Mouse (Mus musculus) myocyte (in vitro differentiated cells): Measurements from ENCODE around the gene Sdccag8. TPM values are rescaled to one million over a fixed set of nuclear protein-coding genes. Genes with fewer than 3 reads are reported as not detected.

Source experiments
- H3K27me3 ChIP-seq: one replicate; pipeline ENCODE4 v1.6.1; 2011; ENCODE audit not compliant: control insufficient read depth, insufficient read depth, insufficient read length
- H3K36me3 ChIP-seq: one replicate; pipeline ENCODE4 v1.6.1; 2011; ENCODE audit not compliant: control insufficient read depth, insufficient read depth
- H3K4me2 ChIP-seq: one replicate; pipeline ENCODE4 v1.6.1; 2011; ENCODE audit warnings: low read depth, control low read depth
- H3K4me3 ChIP-seq: one replicate; pipeline ENCODE4 v1.5.1; 2011; ENCODE audit warnings: mild to moderate bottlenecking, control low read depth, moderate library complexity
- H3K79me2 ChIP-seq: one replicate; pipeline ENCODE4 v1.6.1; 2011; ENCODE audit not compliant: control insufficient read depth, insufficient read depth
- H3ac ChIP-seq: one replicate; pipeline ENCODE4 v1.6.1; 2011; ENCODE audit not compliant: control insufficient read depth, insufficient read length
- CEBPB ChIP-seq: IDR thresholded peaks from 2 replicates; pipeline ENCODE4 v1.6.1; 2011; ENCODE audit warnings: mild to moderate bottlenecking, moderate library complexity; ENCODE audit not compliant: poor library complexity, insufficient read depth, severe bottlenecking
- E2F4 ChIP-seq: IDR thresholded peaks from one replicate; pipeline ENCODE4 v1.6.1; 2011; ENCODE audit warnings: mild to moderate bottlenecking, control low read depth, moderate library complexity; ENCODE audit not compliant: insufficient read depth
- MAX ChIP-seq: IDR thresholded peaks from one replicate; pipeline ENCODE4 v1.6.1; 2011; ENCODE audit warnings: low read depth, mild to moderate bottlenecking, control low read depth
- MYOD1 ChIP-seq, 3 experiments: IDR thresholded peaks; one replicate each; pipeline ENCODE4 v1.6.1; 2011; ENCODE audit warnings: control low read depth in 2 of 3, low read depth in 2 of 3, mild to moderate bottlenecking in 2 of 3, moderate library complexity in 1 of 3; ENCODE audit not compliant: insufficient read length in 2 of 3, control insufficient read depth in 1 of 3
- MYOG ChIP-seq, 3 experiments: IDR thresholded peaks; one replicate each; pipeline ENCODE4 v1.6.1; 2011; ENCODE audit warnings: control low read depth in 2 of 3, low read depth in 2 of 3, mild to moderate bottlenecking in 2 of 3; ENCODE audit not compliant: insufficient read length in 2 of 3, control insufficient read depth in 1 of 3, insufficient read depth in 1 of 3
- POLR2A ChIP-seq: IDR thresholded peaks from one replicate; pipeline ENCODE4 v1.6.1; 2011; ENCODE audit warnings: low read depth, mild to moderate bottlenecking, control low read depth, moderate library complexity; ENCODE audit not compliant: insufficient read length
- POLR2AphosphoS2 ChIP-seq: IDR thresholded peaks from one replicate; pipeline ENCODE4 v1.6.1; 2011; ENCODE audit warnings: low read depth, control low read depth; ENCODE audit not compliant: insufficient read length
- REST ChIP-seq: IDR thresholded peaks from one replicate; pipeline ENCODE4 v1.6.1; 2011; ENCODE audit warnings: mild to moderate bottlenecking, control low read depth, moderate library complexity; ENCODE audit not compliant: insufficient read depth, insufficient read length
- SRF ChIP-seq: IDR thresholded peaks from one replicate; pipeline ENCODE4 v1.6.1; 2011; ENCODE audit warnings: low read depth; ENCODE audit not compliant: control insufficient read depth, insufficient read length
- TCF12 ChIP-seq: IDR thresholded peaks from one replicate; pipeline ENCODE4 v1.6.1; 2011; ENCODE audit warnings: mild to moderate bottlenecking, control low read depth; ENCODE audit not compliant: poor library complexity, insufficient read depth, severe bottlenecking
- TCF3 ChIP-seq: IDR thresholded peaks from one replicate; pipeline ENCODE4 v1.6.1; 2011; ENCODE audit warnings: low read depth, control low read depth; ENCODE audit not compliant: insufficient read length
- USF1 ChIP-seq: IDR thresholded peaks from one replicate; pipeline ENCODE4 v1.6.1; 2011; ENCODE audit warnings: low read depth, mild to moderate bottlenecking, control low read depth, moderate library complexity
- polyA plus RNA-seq: library from polyadenylated mRNA; unstranded; fragments of >200 nt; fragmentation: generic; extraction: Trizol; gene quantifications from one replicate; pipeline ENCODE4 v1.2.1, GENCODE M21; 2012; ENCODE audit warnings: missing spikeins

The Sdccag8 gene
- polyA plus RNA-seq, 1 experiment: 8.4 TPM

- TF ChIP-seq TCF12 (no peak), MAX (no peak), E2F4 (no peak), CEBPB (no peak), POLR2AphosphoS2 (no peak), POLR2A (no peak), TCF3 (no peak), REST (no peak), MYOG (IDR thresholded peaks at IDR 0.05; ENCODE audit: control insufficient read depth in 1 of 3, insufficient read depth in 1 of 3, insufficient read length in 2 of 3, low read depth in 2 of 3) (no peak), USF1 (no peak), MYOD1 (IDR thresholded peaks at IDR 0.05; ENCODE audit: control insufficient read depth in 1 of 3, insufficient read length in 2 of 3, low read depth in 2 of 3) (no peak), SRF (no peak)
- Histone ChIP-seq H3K36me3 (peaks cover 4% of the 10 kb centered on the region), H3K4me3 (no peak overlapping the region), H3K4me2 (peak overlapping the region; percentile 64), H3K79me2 (peaks cover 10% of the 10 kb centered on the region), H3K27me3 (no peaks in the 10 kb centered on the region), H3ac (no peak overlapping the region)
These were observed 9.4 kb downstream of the Sdccag8 start for GRCm38 (mm10) chr1:176823889-176824288.

GRCm38 (mm10) chr1:176824611-176825010 lies 10.2 kb downstream of the Sdccag8 start:
- Histone ChIP-seq H3K36me3 (peaks cover 5% of the 10 kb centered on the region), H3K27me3 (no peaks in the 10 kb centered on the region), H3K4me3 (no peak overlapping the region), H3ac (no peak overlapping the region), H3K4me2 (no peak overlapping the region), H3K79me2 (peaks cover 8% of the 10 kb centered on the region)
- TF ChIP-seq TCF12: no peak
- no peak for TF ChIP-seq E2F4
- TF ChIP-seq MYOD1 (IDR thresholded peaks at IDR 0.05; ENCODE audit: control insufficient read depth in 1 of 3, insufficient read length in 2 of 3, low read depth in 2 of 3): no peak
- TF ChIP-seq POLR2AphosphoS2: no peak
- no peak for TF ChIP-seq REST
- no peak for TF ChIP-seq USF1
- no peak for TF ChIP-seq POLR2A
- TF ChIP-seq CEBPB: no peak
- TF ChIP-seq MAX: no peak
- no peak for TF ChIP-seq SRF
- TF ChIP-seq MYOG (IDR thresholded peaks at IDR 0.05; ENCODE audit: control insufficient read depth in 1 of 3, insufficient read depth in 1 of 3, insufficient read length in 2 of 3, low read depth in 2 of 3): no peak

GRCm38 (mm10) chr1:176825084-176825483 lies 10.6 kb downstream of the Sdccag8 start:
- Histone ChIP-seq H3K27me3 (no peaks in the 10 kb centered on the region), H3K79me2 (peaks cover 5% of the 10 kb centered on the region), H3K4me3 (no peak overlapping the region), H3K4me2 (no peak overlapping the region), H3ac (no peak overlapping the region), H3K36me3 (peaks cover 5% of the 10 kb centered on the region)
- TF ChIP-seq USF1 (no peak), E2F4 (no peak), POLR2AphosphoS2 (no peak), CEBPB (no peak), SRF (no peak), MYOD1 (IDR thresholded peaks at IDR 0.05; ENCODE audit: control insufficient read depth in 1 of 3, insufficient read length in 2 of 3, low read depth in 2 of 3) (no peak)

- Histone ChIP-seq H3K79me2 (peaks cover 5% of the 10 kb centered on the region), H3ac (no peak overlapping the region), H3K27me3 (no peaks in the 10 kb centered on the region), H3K4me2 (no peak overlapping the region), H3K36me3 (peaks cover 5% of the 10 kb centered on the region), H3K4me3 (no peak overlapping the region)
- TF ChIP-seq REST: no peak
- no peak for TF ChIP-seq MAX
- TF ChIP-seq E2F4: no peak
- TF ChIP-seq TCF12: no peak
- TF ChIP-seq POLR2A: no peak
- TF ChIP-seq CEBPB: no peak
- TF ChIP-seq TCF3: no peak
These were observed 11.7 kb downstream of the Sdccag8 start for GRCm38 (mm10) chr1:176826186-176826585.

GRCm38 (mm10) chr1:176826931-176827330 lies 12.5 kb downstream of the Sdccag8 start:
- Histone ChIP-seq H3K4me3 (no peak overlapping the region), H3K4me2 (peak overlapping the region; percentile 69), H3K27me3 (no peaks in the 10 kb centered on the region), H3K36me3 (peaks cover 5% of the 10 kb centered on the region), H3K79me2 (peaks cover 5% of the 10 kb centered on the region), H3ac (no peak overlapping the region)
- TF ChIP-seq REST (no peak), MYOD1 (IDR thresholded peaks at IDR 0.05; ENCODE audit: control insufficient read depth in 1 of 3, insufficient read length in 2 of 3, low read depth in 2 of 3) (no peak), POLR2A (no peak), MAX (no peak), TCF3 (no peak), POLR2AphosphoS2 (no peak), E2F4 (no peak), USF1 (no peak)
